Mouse (Mus musculus): Measurements from ENCODE around the gene Olfr1212. TPM values are rescaled to one million over a fixed set of nuclear protein-coding genes. Genes with fewer than 3 reads are reported as not detected.

Gene Olfr1212
- polyA plus RNA-seq, 2 experiments, result not detected

DNA sequence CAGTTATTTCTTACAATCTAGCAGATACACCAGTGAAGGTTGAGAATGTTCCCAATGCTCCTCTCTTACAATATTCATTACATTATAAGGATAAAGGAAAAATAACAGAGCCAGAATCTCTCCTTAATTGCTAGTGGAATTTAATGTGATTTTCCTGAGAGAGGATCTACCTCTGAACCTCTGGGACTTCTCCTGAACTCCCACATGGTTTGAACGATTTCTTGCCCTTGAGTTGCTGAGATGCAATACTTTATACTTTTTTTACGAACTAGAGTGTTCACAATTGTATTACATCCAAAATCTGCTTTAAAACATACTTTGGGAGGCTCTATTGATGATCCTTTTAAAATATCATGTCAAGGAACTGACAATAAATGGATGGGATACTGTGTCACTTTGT, 53.1 kb downstream of the Olfr1212 start, which contains the start of gene Olfr1215:
Olfr1215 (minus strand) TSS at position 101 of the 400 bp plus-strand sequence.
- DNase-seq (ENCODE audit: low spot score) (no peak), ATAC-seq (ENCODE audit: low FRiP score, low read depth) (no peak)
- Histone ChIP-seq H3K9me3 (ENCODE audit: control insufficient read depth, low read length) (no peaks in the 10 kb centered on the region), H3K4me1 (ENCODE audit: control insufficient read depth, insufficient read depth, low read length) (no peaks in the 10 kb centered on the region), H3K36me3 (ENCODE audit: control insufficient read depth, insufficient read depth, low read length) (no peaks in the 10 kb centered on the region), H3K27me3 (ENCODE audit: control insufficient read depth, insufficient read depth, low read length) (no peaks in the 10 kb centered on the region), H3K4me3 (replicated peaks; ENCODE audit: low read length) (no peak within 1 kb of the TSS), H3K27ac (replicated peaks; ENCODE audit: low read depth, low read length) (no peak within 1 kb of the TSS), H3K4me2 (replicated peaks; ENCODE audit: low read depth, low read length, severe bottlenecking) (no peak within 1 kb of the TSS), H3K9ac (ENCODE audit: low read depth, low read length, severe bottlenecking) (no peak within 1 kb of the TSS)
- TF ChIP-seq POLR2A (IDR thresholded peaks at IDR 0.05; ENCODE audit: borderline replicate concordance, extremely low read depth, insufficient read depth, insufficient read length), result no peak
- 75% methylated on average over 2 of the region's 2 CpGs for WGBS

Other genes starting within 250 kb of the Olfr1212 start
- not detected in 2 replicates for gene Olfr1196, start 249.4 kb upstream of the Olfr1212 start, polyA plus RNA-seq (2012; rRNA removed)
- not detected in 2 replicates for gene Olfr1196, start 249.4 kb upstream of the Olfr1212 start, polyA plus RNA-seq (2014; fragmentation: Nextera tagmentation; extraction: Ambion mirVana)
- not detected in 2 replicates for gene Olfr1197, start 221.6 kb upstream of the Olfr1212 start, polyA plus RNA-seq (2012; rRNA removed)
- not detected in 2 replicates for gene Olfr1197, start 221.6 kb upstream of the Olfr1212 start, polyA plus RNA-seq (2014; fragmentation: Nextera tagmentation; extraction: Ambion mirVana)
- not detected in 2 replicates for gene Olfr1198, start 202.6 kb upstream of the Olfr1212 start, polyA plus RNA-seq (2012; rRNA removed)
- gene Olfr1198, start 202.6 kb upstream of the Olfr1212 start, polyA plus RNA-seq (2014; fragmentation: Nextera tagmentation; extraction: Ambion mirVana), result not detected in 2 replicates
- not detected in 2 replicates for gene Olfr1199, start 193.5 kb upstream of the Olfr1212 start, polyA plus RNA-seq (2012; rRNA removed)
- gene Olfr1199, start 193.5 kb upstream of the Olfr1212 start, polyA plus RNA-seq (2014; fragmentation: Nextera tagmentation; extraction: Ambion mirVana), result not detected in 2 replicates
- gene Olfr1200, start 183.5 kb upstream of the Olfr1212 start, polyA plus RNA-seq (2012; rRNA removed), result not detected in 2 replicates
- gene Olfr1200, start 183.5 kb upstream of the Olfr1212 start, polyA plus RNA-seq (2014; fragmentation: Nextera tagmentation; extraction: Ambion mirVana), result not detected in 2 replicates
- not detected in 2 replicates for gene Olfr1201, start 160.9 kb upstream of the Olfr1212 start, polyA plus RNA-seq (2012; rRNA removed)
- gene Olfr1201, start 160.9 kb upstream of the Olfr1212 start, polyA plus RNA-seq (2014; fragmentation: Nextera tagmentation; extraction: Ambion mirVana), result not detected in 2 replicates
- gene Olfr1202, start 139.5 kb upstream of the Olfr1212 start, polyA plus RNA-seq (2012; rRNA removed), result not detected in 2 replicates
- not detected in 2 replicates for gene Olfr1202, start 139.5 kb upstream of the Olfr1212 start, polyA plus RNA-seq (2014; fragmentation: Nextera tagmentation; extraction: Ambion mirVana)
- gene Olfr1205, start 124.2 kb upstream of the Olfr1212 start, polyA plus RNA-seq (2012; rRNA removed), result not detected in 2 replicates
- not detected in 2 replicates for gene Olfr1205, start 124.2 kb upstream of the Olfr1212 start, polyA plus RNA-seq (2014; fragmentation: Nextera tagmentation; extraction: Ambion mirVana)
- gene Olfr1204, start 104.7 kb upstream of the Olfr1212 start, polyA plus RNA-seq (2012; rRNA removed), result not detected in 2 replicates
- gene Olfr1204, start 104.7 kb upstream of the Olfr1212 start, polyA plus RNA-seq (2014; fragmentation: Nextera tagmentation; extraction: Ambion mirVana), result not detected in 2 replicates
- not detected in 2 replicates for gene Olfr1206, start 90.7 kb upstream of the Olfr1212 start, polyA plus RNA-seq (2012; rRNA removed)
- not detected in 2 replicates for gene Olfr1206, start 90.7 kb upstream of the Olfr1212 start, polyA plus RNA-seq (2014; fragmentation: Nextera tagmentation; extraction: Ambion mirVana)
- gene Olfr1208, start 51.7 kb upstream of the Olfr1212 start, polyA plus RNA-seq (2012; rRNA removed), result not detected in 2 replicates
- not detected in 2 replicates for gene Olfr1208, start 51.7 kb upstream of the Olfr1212 start, polyA plus RNA-seq (2014; fragmentation: Nextera tagmentation; extraction: Ambion mirVana)
- not detected in 2 replicates for gene Olfr1209, start 38.8 kb upstream of the Olfr1212 start, polyA plus RNA-seq (2012; rRNA removed)
- not detected in 2 replicates for gene Olfr1209, start 38.8 kb upstream of the Olfr1212 start, polyA plus RNA-seq (2014; fragmentation: Nextera tagmentation; extraction: Ambion mirVana)
- not detected in 2 replicates for gene Olfr1211, start 15.9 kb upstream of the Olfr1212 start, polyA plus RNA-seq (2012; rRNA removed)
- gene Olfr1211, start 15.9 kb upstream of the Olfr1212 start, polyA plus RNA-seq (2014; fragmentation: Nextera tagmentation; extraction: Ambion mirVana), result not detected in 2 replicates
- not detected in 2 replicates for gene Gm13762, start 26.3 kb downstream of the Olfr1212 start, polyA plus RNA-seq (2012; rRNA removed)
- not detected in 2 replicates for gene Gm13762, start 26.3 kb downstream of the Olfr1212 start, polyA plus RNA-seq (2014; fragmentation: Nextera tagmentation; extraction: Ambion mirVana)
- not detected in 2 replicates for gene Olfr1214, start 38.7 kb downstream of the Olfr1212 start, polyA plus RNA-seq (2012; rRNA removed)
- gene Olfr1214, start 38.7 kb downstream of the Olfr1212 start, polyA plus RNA-seq (2014; fragmentation: Nextera tagmentation; extraction: Ambion mirVana), result not detected in 2 replicates
- not detected in 2 replicates for gene Olfr1215, start 53.0 kb downstream of the Olfr1212 start, polyA plus RNA-seq (2012; rRNA removed)
- not detected in 2 replicates for gene Olfr1215, start 53.0 kb downstream of the Olfr1212 start, polyA plus RNA-seq (2014; fragmentation: Nextera tagmentation; extraction: Ambion mirVana)
- gene Olfr1216, start 64.4 kb downstream of the Olfr1212 start, polyA plus RNA-seq (2012; rRNA removed), result not detected in 2 replicates
- gene Olfr1216, start 64.4 kb downstream of the Olfr1212 start, polyA plus RNA-seq (2014; fragmentation: Nextera tagmentation; extraction: Ambion mirVana), result not detected in 2 replicates
- not detected in 2 replicates for gene Olfr1217, start 78.1 kb downstream of the Olfr1212 start, polyA plus RNA-seq (2012; rRNA removed)
- not detected in 2 replicates for gene Olfr1217, start 78.1 kb downstream of the Olfr1212 start, polyA plus RNA-seq (2014; fragmentation: Nextera tagmentation; extraction: Ambion mirVana)
- not detected in 2 replicates for gene Olfr1218, start 107.2 kb downstream of the Olfr1212 start, polyA plus RNA-seq (2012; rRNA removed)
- gene Olfr1218, start 107.2 kb downstream of the Olfr1212 start, polyA plus RNA-seq (2014; fragmentation: Nextera tagmentation; extraction: Ambion mirVana), result not detected in 2 replicates
- gene Olfr1219, start 129.5 kb downstream of the Olfr1212 start, polyA plus RNA-seq (2012; rRNA removed), result not detected in 2 replicates
- not detected in 2 replicates for gene Olfr1219, start 129.5 kb downstream of the Olfr1212 start, polyA plus RNA-seq (2014; fragmentation: Nextera tagmentation; extraction: Ambion mirVana)
- not detected in 2 replicates for gene Olfr1220, start 152.9 kb downstream of the Olfr1212 start, polyA plus RNA-seq (2012; rRNA removed)
- gene Olfr1220, start 152.9 kb downstream of the Olfr1212 start, polyA plus RNA-seq (2014; fragmentation: Nextera tagmentation; extraction: Ambion mirVana), result not detected in 2 replicates
- gene Olfr1221, start 163.3 kb downstream of the Olfr1212 start, polyA plus RNA-seq (2012; rRNA removed), result not detected in 2 replicates
- gene Olfr1221, start 163.3 kb downstream of the Olfr1212 start, polyA plus RNA-seq (2014; fragmentation: Nextera tagmentation; extraction: Ambion mirVana), result not detected in 2 replicates
- gene Olfr1222, start 179.1 kb downstream of the Olfr1212 start, polyA plus RNA-seq (2012; rRNA removed), result not detected in 2 replicates
- gene Olfr1222, start 179.1 kb downstream of the Olfr1212 start, polyA plus RNA-seq (2014; fragmentation: Nextera tagmentation; extraction: Ambion mirVana), result not detected in 2 replicates
- not detected in 2 replicates for gene Olfr1223, start 197.6 kb downstream of the Olfr1212 start, polyA plus RNA-seq (2012; rRNA removed)
- not detected in 2 replicates for gene Olfr1223, start 197.6 kb downstream of the Olfr1212 start, polyA plus RNA-seq (2014; fragmentation: Nextera tagmentation; extraction: Ambion mirVana)
- not detected in 2 replicates for gene Olfr1224-ps1, start 210.1 kb downstream of the Olfr1212 start, polyA plus RNA-seq (2012; rRNA removed)
- not detected in 2 replicates for gene Olfr1224-ps1, start 210.1 kb downstream of the Olfr1212 start, polyA plus RNA-seq (2014; fragmentation: Nextera tagmentation; extraction: Ambion mirVana)
- not detected in 2 replicates for gene Olfr1225, start 220.7 kb downstream of the Olfr1212 start, polyA plus RNA-seq (2012; rRNA removed)
- gene Olfr1225, start 220.7 kb downstream of the Olfr1212 start, polyA plus RNA-seq (2014; fragmentation: Nextera tagmentation; extraction: Ambion mirVana), result not detected in 2 replicates
- not detected in 2 replicates for gene Olfr1226, start 246.1 kb downstream of the Olfr1212 start, polyA plus RNA-seq (2012; rRNA removed)
- not detected in 2 replicates for gene Olfr1226, start 246.1 kb downstream of the Olfr1212 start, polyA plus RNA-seq (2014; fragmentation: Nextera tagmentation; extraction: Ambion mirVana)

Measured in limb, embryonic 14.5 days (tissue).